Comparison of ENCODE assay signal across 8 mouse cellular contexts in genomic region chr9:48267028-48267441, GRCm38 (mm10).
DNase-seq lines count a peak whose midpoint lies in the region; ATAC-seq and TF ChIP-seq lines count a peak whose summit lies in the region.

No protein-coding gene starts in this region.

- intact Hi-C loops in left cerebral cortex, postnatal 4 days (cut with DNase I): loop anchor here (5.0 to 10.0 kb wide), 2 partner anchors 195 to 318 kb away; no protein-coding TSS in a partner anchor

- no peak for TF ChIP-seq CTCF in small intestine, adult 2 months (IDR thresholded peaks at IDR 0.05; ENCODE audit: extremely low read depth, insufficient read length, insufficient replicate concordance, low read depth, low read length)

- no peak overlapping the region for H3K27ac ChIP-seq in hindbrain, embryonic 12.5 days
- no peak overlapping the region for H3K27ac ChIP-seq in small intestine, adult 2 months (ENCODE audit: insufficient read depth, low read depth, low read length)

- H3K4me3 ChIP-seq in hindbrain, embryonic 12.5 days: peak overlapping the region; percentile 40
- H3K4me3 ChIP-seq in small intestine, adult 2 months (ENCODE audit: low read depth, low read length): peak overlapping the region; percentile 56

- no peak for TF ChIP-seq POLR2A in small intestine, adult 2 months (IDR thresholded peaks at IDR 0.05; ENCODE audit: low read depth, low read length)

- H3K9me3 ChIP-seq in hindbrain, embryonic 12.5 days (replicated peaks): no peaks in the 10 kb centered on the region

- H3K9ac ChIP-seq in hindbrain, embryonic 12.5 days: peak overlapping the region; percentile 49; the same call in 1 of the 2 replicates

- no peaks in the 10 kb centered on the region for H3K36me3 ChIP-seq in hindbrain, embryonic 12.5 days
- H3K36me3 ChIP-seq in small intestine, adult 2 months (ENCODE audit: control insufficient read depth, insufficient read depth, low read length): no peaks in the 10 kb centered on the region

- H3K27me3 ChIP-seq in hindbrain, embryonic 12.5 days: no peaks in the 10 kb centered on the region
- H3K27me3 ChIP-seq in small intestine, adult 2 months (ENCODE audit: control insufficient read depth, insufficient read depth, low read length): no peaks in the 10 kb centered on the region

- ATAC-seq in hindbrain, embryonic 12.5 days (ENCODE audit: low FRiP score): peak; percentile 89
- ATAC-seq in megakaryocyte progenitor cell, adult 5-6 weeks (replicated peaks; ENCODE audit: poor library complexity): peak; percentile 81

- peak overlapping the region; percentile 88 for H3K4me2 ChIP-seq in hindbrain, embryonic 12.5 days (replicated peaks)

- 1% methylated on average over 16 of the region's 16 CpGs for WGBS in hindbrain, embryonic 12.5 days
- WGBS in small intestine, adult 2 months: 2% methylated on average over 16 of the region's 16 CpGs

- DNase-seq in layer of hippocampus, adult 11-12 months (ENCODE audit: low spot score): peak; percentile 28
- DNase-seq in layer of hippocampus, adult 8-10 months (ENCODE audit: low spot score in 2 of 2): no peak
- peak; percentile 42 to 55 for DNase-seq in cerebellum, postnatal 14 days
- peak; percentile 16 to 32 for DNase-seq in frontal cortex, postnatal 36 days (ENCODE audit: low spot score in 2 of 2)
- DNase-seq in left cerebral cortex, postnatal 4 days: peak; percentile 49

- H3K4me1 ChIP-seq in hindbrain, embryonic 12.5 days: 0 out of 2 replicates have a peak, but pooled peaks cover 7% of the 10 kb centered on the region
- no peaks in the 10 kb centered on the region for H3K4me1 ChIP-seq in small intestine, adult 2 months (ENCODE audit: control insufficient read depth, insufficient read depth, insufficient read length, low read length)

Comparison
In these comparisons a context has a peak if more than half of its experiments do, and no peak if none do; other contexts are left out.
1. DNase-seq: peak in layer of hippocampus, adult 11-12 months (single experiment), cerebellum, postnatal 14 days (2 of 2), frontal cortex, postnatal 36 days (2 of 2) and left cerebral cortex, postnatal 4 days (single experiment); none in layer of hippocampus, adult 8-10 months (0 of 2).